Mouse (Mus musculus) stomach, postnatal 0 days (tissue): ENCODE results near the gene Klhl40. TPM values are rescaled to one million over a fixed set of nuclear protein-coding genes. Genes with fewer than 3 reads are reported as not detected.
A peak's percentile ranks its signal among the peaks of the same experiment; 100 is the strongest.

ENCODE experiments used
- ATAC-seq: fragments of 200-750 bp; cut with Nextera tagmentation; 2 replicates; pipeline ENCODE4 v1.8.0; 2017; ENCODE audit not compliant: low FRiP score, low TSS enrichment
- DNase-seq: peaks from one replicate; pipeline ENCODE4 v3.0.0-alpha.2; 2016; ENCODE audit warnings: low spot score
- H3K27ac ChIP-seq: fragments of 300-500 bp; sonication (generic); replicated peaks from 2 replicates; pipeline ENCODE4 v1.5.1; 2014; ENCODE audit warnings: mild to moderate bottlenecking, control low read depth
- H3K27me3 ChIP-seq: fragments of 300-500 bp; sonication (generic); 2 replicates; pipeline ENCODE4 v1.6.1; 2014; ENCODE audit warnings: low read length; ENCODE audit not compliant: control insufficient read depth, insufficient read depth
- H3K36me3 ChIP-seq: fragments of 300-500 bp; sonication (generic); 2 replicates; pipeline ENCODE4 v1.6.1; 2014; ENCODE audit warnings: low read length, mixed read lengths; ENCODE audit not compliant: control insufficient read depth, insufficient read depth
- H3K4me1 ChIP-seq: fragments of 300-500 bp; sonication (generic); replicated peaks from 2 replicates; pipeline ENCODE4 v1.6.1; 2014; ENCODE audit warnings: antibody characterized with exemption; ENCODE audit not compliant: control insufficient read depth, insufficient read depth
- H3K4me2 ChIP-seq: fragments of 300-500 bp; sonication (generic); replicated peaks from 2 replicates; pipeline ENCODE4 v1.6.1; 2014; ENCODE audit warnings: low read depth, mild to moderate bottlenecking, control low read depth, moderate library complexity
- H3K4me3 ChIP-seq: fragments of 300-500 bp; sonication (generic); 2 replicates; pipeline ENCODE4 v1.5.1; 2014; ENCODE audit warnings: low read depth, low read length, control low read depth
- H3K9ac ChIP-seq: fragments of 300-500 bp; sonication (generic); 2 replicates; pipeline ENCODE4 v1.6.1; 2014; ENCODE audit warnings: mild to moderate bottlenecking, low read length, control low read depth, mixed read lengths
- H3K9me3 ChIP-seq: fragments of 300-500 bp; sonication (generic); 2 replicates; pipeline ENCODE4 v1.6.1; 2016; ENCODE audit warnings: low read length; ENCODE audit not compliant: control insufficient read depth
- CTCF ChIP-seq: IDR thresholded peaks from 2 replicates; pipeline ENCODE4 v1.5.1; 2016; ENCODE audit warnings: antibody characterized with exemption, low read depth, mild to moderate bottlenecking, moderate library complexity
- EP300 ChIP-seq: optimal IDR thresholded peaks from 2 replicates; pipeline ENCODE3; 2016; ENCODE audit warnings: antibody characterized with exemption
- WGBS: fragments of 180-500 bp; shearing (Covaris S2); extraction: QIAGEN DNeasy Blood & Tissue Kit; methylation state at CpG from one replicate; pipeline ENCODE4 v1.1.7; 2014; 5-methylcytosine and 5-hydroxymethylcytosine counted together
- polyA plus RNA-seq: library from polyadenylated mRNA; unstranded; fragments of >200 nt; fragmentation: Nextera tagmentation; extraction: Ambion mirVana; gene quantifications from 2 replicates; pipeline ENCODE4 v1.2.1, GENCODE M21; 2015

The Klhl40 gene
- polyA plus RNA-seq, 1 experiment from 2014 or later = 0.42 TPM

GRCm38 (mm10) chr9:121808511-121808910 lies 31.1 kb downstream of the Klhl40 start:
- H3K4me2 ChIP-seq = no peak overlapping the region
- no peak for ATAC-seq

GRCm38 (mm10) chr9:121810081-121810821 lies 32.8 kb downstream of the Klhl40 start:
- TF ChIP-seq EP300 (no peak), CTCF (no peak)
- Histone ChIP-seq H3K9ac (0 out of 2 replicates have a peak overlapping the region, but pooled peaks have one; percentile 23), H3K9me3 (no peaks in the 10 kb centered on the region), H3K4me2 (no peak overlapping the region), H3K27me3 (no peaks in the 10 kb centered on the region), H3K4me1 (no peaks in the 10 kb centered on the region), H3K36me3 (no peaks in the 10 kb centered on the region), H3K27ac (no peak overlapping the region), H3K4me3 (no peak overlapping the region)
- DNase-seq (no peak), ATAC-seq (no peak; the same call in 1 of the 2 replicates)
- 44% methylated on average over 14 of the region's 15 CpGs for WGBS

More at GRCm38 (mm10) chr9:121808511-121808910, 31.1 kb downstream of the Klhl40 start:
- H3K36me3 ChIP-seq = no peaks in the 10 kb centered on the region
- H3K4me3 ChIP-seq = no peak overlapping the region
- TF ChIP-seq EP300 (no peak), CTCF (no peak)
- WGBS = 70% methylated on average over 3 of the region's 3 CpGs
- H3K4me1 ChIP-seq = no peaks in the 10 kb centered on the region
- H3K27ac ChIP-seq = no peak overlapping the region
- no peaks in the 10 kb centered on the region for H3K27me3 ChIP-seq
- no peak overlapping the region for H3K9ac ChIP-seq
- no peaks in the 10 kb centered on the region for H3K9me3 ChIP-seq
- DNase-seq = no peak

GRCm38 (mm10) chr9:121815183-121815582 lies 37.8 kb downstream of the Klhl40 start:
- H3K36me3 ChIP-seq = no peaks in the 10 kb centered on the region
- H3K9me3 ChIP-seq = no peaks in the 10 kb centered on the region
- TF ChIP-seq CTCF = no peak
- no peak for TF ChIP-seq EP300
- no peak overlapping the region for H3K27ac ChIP-seq
- H3K4me1 ChIP-seq = no peaks in the 10 kb centered on the region
- H3K9ac ChIP-seq = no peak overlapping the region
- WGBS = 65% methylated on average over 6 of the region's 6 CpGs
- no peaks in the 10 kb centered on the region for H3K27me3 ChIP-seq
- H3K4me2 ChIP-seq = no peak overlapping the region
- H3K4me3 ChIP-seq = no peak overlapping the region
- ATAC-seq (no peak), DNase-seq (no peak)

- DNase-seq (no peak), ATAC-seq (peak; percentile 39; the same call in 1 of the 2 replicates)
- Histone ChIP-seq H3K27ac (peak overlapping the region; percentile 73), H3K4me2 (no peak overlapping the region), H3K9me3 (no peaks in the 10 kb centered on the region), H3K4me1 (no peaks in the 10 kb centered on the region), H3K27me3 (no peaks in the 10 kb centered on the region), H3K4me3 (no peak overlapping the region), H3K9ac (no peak overlapping the region), H3K36me3 (no peaks in the 10 kb centered on the region)
- TF ChIP-seq CTCF (no peak), EP300 (no peak)
- 30% methylated on average over 9 of the region's 9 CpGs for WGBS
These were observed 41.8 kb downstream of the Klhl40 start for GRCm38 (mm10) chr9:121819073-121819770.

- 37% methylated on average over 7 of the region's 7 CpGs for WGBS
- Histone ChIP-seq H3K27ac (peak overlapping the region; percentile 73), H3K4me3 (no peak overlapping the region), H3K27me3 (no peaks in the 10 kb centered on the region), H3K4me2 (no peak overlapping the region), H3K9ac (no peak overlapping the region), H3K9me3 (no peaks in the 10 kb centered on the region), H3K4me1 (no peaks in the 10 kb centered on the region), H3K36me3 (no peaks in the 10 kb centered on the region)
- no peak for TF ChIP-seq CTCF
- TF ChIP-seq EP300 = no peak
- no peak for ATAC-seq
- DNase-seq = no peak
These were observed 42.5 kb downstream of the Klhl40 start for GRCm38 (mm10) chr9:121819771-121820471.
